Mouse (Mus musculus): ENCODE data around the gene Lrp6. TPM values are rescaled to one million over a fixed set of nuclear protein-coding genes. Genes with fewer than 3 reads are reported as not detected.

The Lrp6 gene
- total and polyA plus RNA-seq, 3 experiments: 18.5 to 75.2 (median 74.3) TPM

DNA sequence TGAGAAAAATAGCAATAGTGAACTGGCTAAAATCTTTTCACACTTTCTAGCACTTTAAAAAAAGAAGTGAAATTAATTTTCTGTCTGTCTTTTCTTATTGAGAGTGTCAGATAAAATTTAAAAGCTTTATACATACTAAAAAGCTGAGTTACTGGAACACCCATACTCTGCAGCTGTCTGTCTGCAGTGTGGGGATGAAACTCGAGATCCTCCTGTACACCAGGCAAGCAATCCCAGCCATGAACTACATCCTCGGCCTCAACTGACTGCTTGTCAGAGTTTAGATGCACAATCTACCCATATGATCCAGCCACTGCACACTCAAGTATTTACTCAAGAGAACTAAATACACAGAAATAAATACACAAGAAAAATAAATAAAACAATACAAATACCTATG, 24.4 kb downstream of the Lrp6 start:
- H3K27me3 ChIP-seq (ENCODE audit: insufficient read depth, low read length): no peaks in the 10 kb centered on the region
- no peak for ATAC-seq (ENCODE audit: extremely low read depth, insufficient number of reproducible peaks, low FRiP score, poor library complexity, severe bottlenecking)
- no peak for DNase-seq (ENCODE audit: low spot score)
- no peak for TF ChIP-seq CTCF (IDR thresholded peaks at IDR 0.05; ENCODE audit: low read depth, low read length)
- no peak for TF ChIP-seq TAL1 (conservative IDR thresholded peaks at IDR 0.05; ENCODE audit: low read depth, low read length)
- no peak for TF ChIP-seq POLR2AphosphoS5 (IDR thresholded peaks at IDR 0.05; ENCODE audit: insufficient replicate concordance, low read depth, low read length)
- no peak for TF ChIP-seq GATA2 (IDR thresholded peaks at IDR 0.05; ENCODE audit: borderline replicate concordance, low read depth, low read length)
- TF ChIP-seq GATA1 (IDR thresholded peaks at IDR 0.05; ENCODE audit: borderline replicate concordance, low read length): no peak
- peaks cover 65% of the 10 kb centered on the region for H3K4me1 ChIP-seq (ENCODE audit: insufficient read depth, low read depth, low read length)
- H3K4me3 ChIP-seq (ENCODE audit: low read depth, low read length): no peak overlapping the region
- H3K36me3 ChIP-seq (replicated peaks): peaks cover 19% of the 10 kb centered on the region
- H3K9me3 ChIP-seq (replicated peaks): peaks cover 2% of the 10 kb centered on the region; the same call in 1 of the 2 replicates

DNA sequence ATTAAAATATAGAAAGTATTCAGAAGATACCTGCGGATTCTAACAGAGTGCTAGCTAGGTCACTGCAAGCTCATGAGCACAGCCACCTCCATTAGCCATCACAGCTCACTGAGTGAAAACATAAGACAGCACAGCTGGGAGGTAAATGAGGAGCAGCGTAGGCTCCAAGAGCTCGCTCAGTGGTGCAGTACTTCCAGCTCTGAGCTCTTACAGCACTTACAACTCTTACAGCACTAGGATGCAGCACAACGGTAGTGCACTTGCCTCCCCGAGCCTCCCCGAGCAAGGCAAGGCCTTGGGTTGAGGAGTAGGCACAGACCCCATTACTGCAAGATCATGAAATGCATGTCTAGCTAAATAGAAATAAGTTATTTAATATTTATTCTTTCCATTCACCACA, 26.6 kb downstream of the Lrp6 start:
- ATAC-seq (ENCODE audit: extremely low read depth, insufficient number of reproducible peaks, low FRiP score, poor library complexity, severe bottlenecking) (no peak), DNase-seq (ENCODE audit: low spot score) (no peak)
- Histone ChIP-seq H3K27me3 (ENCODE audit: insufficient read depth, low read length) (no peaks in the 10 kb centered on the region), H3K4me3 (ENCODE audit: low read depth, low read length) (peak overlapping the region; percentile 61; the same call in 1 of the 2 replicates), H3K4me1 (ENCODE audit: insufficient read depth, low read depth, low read length) (peaks cover 62% of the 10 kb centered on the region), H3K36me3 (replicated peaks) (peaks cover 13% of the 10 kb centered on the region), H3K9me3 (replicated peaks) (peaks cover 2% of the 10 kb centered on the region; the same call in 1 of the 2 replicates)
- no peak for TF ChIP-seq GATA2 (IDR thresholded peaks at IDR 0.05; ENCODE audit: borderline replicate concordance, low read depth, low read length)
- no peak for TF ChIP-seq GATA1 (IDR thresholded peaks at IDR 0.05; ENCODE audit: borderline replicate concordance, low read length)
- TF ChIP-seq CTCF (IDR thresholded peaks at IDR 0.05; ENCODE audit: low read depth, low read length): no peak

DNA sequence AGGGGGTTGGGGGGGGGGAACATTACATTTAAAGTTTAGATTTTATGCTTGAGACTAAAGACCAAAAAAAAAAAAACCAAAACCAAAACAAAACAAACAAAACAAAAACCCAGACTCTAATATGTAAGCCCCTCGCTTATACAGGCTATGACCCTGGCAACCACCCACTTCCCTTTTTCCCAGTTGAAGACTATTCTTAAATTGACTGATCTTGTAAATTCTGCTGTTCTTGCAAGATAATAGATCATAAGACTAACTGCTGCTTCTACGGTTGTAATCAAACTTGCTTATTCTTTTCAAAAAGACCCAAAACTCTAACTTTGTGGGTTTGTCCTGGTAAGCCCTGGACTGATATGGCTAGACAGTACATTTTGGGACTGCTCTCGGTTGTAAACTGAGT, 27.3 kb downstream of the Lrp6 start:
- TF ChIP-seq GATA2 (IDR thresholded peaks at IDR 0.05; ENCODE audit: borderline replicate concordance, low read depth, low read length) (no peak), TAL1 (conservative IDR thresholded peaks at IDR 0.05; ENCODE audit: low read depth, low read length) (peak; percentile 29)
- Histone ChIP-seq H3K27me3 (ENCODE audit: insufficient read depth, low read length) (no peaks in the 10 kb centered on the region), H3K4me1 (ENCODE audit: insufficient read depth, low read depth, low read length) (peaks cover 63% of the 10 kb centered on the region), H3K4me3 (ENCODE audit: low read depth, low read length) (peak overlapping the region; percentile 64; the same call in 1 of the 2 replicates), H3K36me3 (replicated peaks) (peaks cover 16% of the 10 kb centered on the region), H3K9me3 (replicated peaks) (peaks cover 2% of the 10 kb centered on the region; the same call in 1 of the 2 replicates)
- DNase-seq (ENCODE audit: low spot score) (no peak), ATAC-seq (ENCODE audit: extremely low read depth, insufficient number of reproducible peaks, low FRiP score, poor library complexity, severe bottlenecking) (peak; percentile 69)

DNA sequence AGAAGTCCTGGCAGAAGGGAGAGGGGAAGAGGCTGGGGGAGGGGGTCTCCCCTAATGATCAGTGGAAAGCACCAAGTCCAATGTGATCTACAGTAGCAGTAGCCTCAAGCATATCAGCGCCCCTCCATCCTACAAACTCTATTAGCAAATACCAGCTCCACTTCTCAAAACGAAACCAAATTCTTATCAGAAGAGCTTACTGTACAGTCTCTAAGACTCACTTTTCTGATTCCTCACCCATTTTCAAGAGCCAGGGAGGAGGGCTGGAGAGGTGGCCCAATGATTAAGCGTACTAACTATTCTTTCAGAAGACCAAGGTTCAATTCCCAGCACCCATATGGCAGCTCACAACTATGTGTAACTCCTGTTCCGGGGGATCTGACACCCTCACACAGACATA, 28.0 kb downstream of the Lrp6 start:
- TF ChIP-seq GATA2 (IDR thresholded peaks at IDR 0.05; ENCODE audit: borderline replicate concordance, low read depth, low read length): no peak
- no peak for TF ChIP-seq POLR2AphosphoS5 (IDR thresholded peaks at IDR 0.05; ENCODE audit: insufficient replicate concordance, low read depth, low read length)
- TF ChIP-seq CTCF (IDR thresholded peaks at IDR 0.05; ENCODE audit: low read depth, low read length): no peak
- TF ChIP-seq TAL1 (conservative IDR thresholded peaks at IDR 0.05; ENCODE audit: low read depth, low read length): no peak
- TF ChIP-seq GATA1 (IDR thresholded peaks at IDR 0.05; ENCODE audit: borderline replicate concordance, low read length): no peak
- H3K36me3 ChIP-seq (replicated peaks): peaks cover 16% of the 10 kb centered on the region
- no peak for DNase-seq (ENCODE audit: low spot score)
- H3K27me3 ChIP-seq (ENCODE audit: insufficient read depth, low read length): no peaks in the 10 kb centered on the region
- peaks cover 59% of the 10 kb centered on the region for H3K4me1 ChIP-seq (ENCODE audit: insufficient read depth, low read depth, low read length)
- peak; percentile 43 for ATAC-seq (ENCODE audit: extremely low read depth, insufficient number of reproducible peaks, low FRiP score, poor library complexity, severe bottlenecking)
- H3K4me3 ChIP-seq (ENCODE audit: low read depth, low read length): peak overlapping the region; percentile 64
- peaks cover 2% of the 10 kb centered on the region; the same call in 1 of the 2 replicates for H3K9me3 ChIP-seq (replicated peaks)

DNA sequence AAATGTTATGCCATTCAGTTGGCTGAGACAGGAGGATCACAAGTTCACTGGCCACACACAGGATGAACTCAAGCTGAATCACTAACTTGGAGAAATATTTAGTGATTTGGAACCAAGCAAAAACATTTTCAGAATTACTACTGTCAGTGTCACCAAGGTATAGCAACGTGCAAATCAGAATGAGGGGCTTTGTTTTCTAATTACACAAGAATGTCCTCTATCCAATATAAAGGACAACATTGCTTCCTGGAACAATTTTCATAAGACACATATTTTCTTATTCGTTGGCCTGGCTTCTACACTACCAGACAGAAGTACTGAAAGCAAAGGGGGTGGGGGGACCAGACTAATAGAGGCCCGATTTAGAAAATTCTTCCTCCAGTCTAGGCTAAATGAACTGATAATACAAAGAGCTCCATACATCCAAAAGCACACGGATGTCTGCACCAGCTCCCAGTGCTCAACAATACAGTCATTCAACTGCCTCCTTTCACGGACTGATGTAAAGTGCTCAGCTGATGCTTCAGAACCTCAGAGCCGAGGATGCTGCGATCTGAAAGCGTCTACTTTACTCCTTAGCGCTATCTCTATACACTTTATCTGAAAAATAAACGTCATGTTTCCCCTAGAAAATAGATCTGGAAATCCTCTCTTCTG, 29.2 kb downstream of the Lrp6 start:
- no peak overlapping the region; the same call in 1 of the 2 replicates for H3K4me3 ChIP-seq (ENCODE audit: low read depth, low read length)
- peaks cover 16% of the 10 kb centered on the region for H3K36me3 ChIP-seq (replicated peaks)
- H3K4me1 ChIP-seq (ENCODE audit: insufficient read depth, low read depth, low read length): peaks cover 60% of the 10 kb centered on the region
- peaks cover 2% of the 10 kb centered on the region; the same call in 1 of the 2 replicates for H3K9me3 ChIP-seq (replicated peaks)
- no peak for TF ChIP-seq CTCF (IDR thresholded peaks at IDR 0.05; ENCODE audit: low read depth, low read length)
- no peak for TF ChIP-seq POLR2AphosphoS5 (IDR thresholded peaks at IDR 0.05; ENCODE audit: insufficient replicate concordance, low read depth, low read length)
- no peak for TF ChIP-seq GATA1 (IDR thresholded peaks at IDR 0.05; ENCODE audit: borderline replicate concordance, low read length)
- no peak for TF ChIP-seq TAL1 (conservative IDR thresholded peaks at IDR 0.05; ENCODE audit: low read depth, low read length)
- TF ChIP-seq GATA2 (IDR thresholded peaks at IDR 0.05; ENCODE audit: borderline replicate concordance, low read depth, low read length): no peak
- ATAC-seq (ENCODE audit: extremely low read depth, insufficient number of reproducible peaks, low FRiP score, poor library complexity, severe bottlenecking): no peak
- no peak for DNase-seq (ENCODE audit: low spot score)
- no peaks in the 10 kb centered on the region for H3K27me3 ChIP-seq (ENCODE audit: insufficient read depth, low read length)

DNA sequence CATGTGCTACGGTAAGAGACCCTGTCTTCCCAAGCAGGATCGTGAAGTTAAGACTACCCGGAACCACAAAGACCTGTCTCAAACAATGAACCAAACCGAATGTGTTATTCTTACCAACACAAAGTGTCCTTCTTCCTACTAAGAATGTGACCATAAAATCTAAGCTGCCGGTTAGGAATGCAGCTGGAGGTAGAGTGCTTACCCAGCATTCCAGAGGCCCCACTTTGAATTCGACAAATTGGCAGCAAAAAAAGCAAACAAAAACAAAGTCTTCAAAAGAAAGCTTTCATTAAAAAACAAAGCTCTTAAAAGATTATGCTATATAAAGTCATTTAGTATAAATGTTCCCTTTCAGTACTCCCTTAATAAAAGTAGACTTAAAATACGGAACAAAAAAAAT, 31.6 kb downstream of the Lrp6 start:
- no peaks in the 10 kb centered on the region for H3K27me3 ChIP-seq (ENCODE audit: insufficient read depth, low read length)
- H3K4me1 ChIP-seq (ENCODE audit: insufficient read depth, low read depth, low read length): peaks cover 67% of the 10 kb centered on the region
- no peak overlapping the region; the same call in 1 of the 2 replicates for H3K4me3 ChIP-seq (ENCODE audit: low read depth, low read length)
- DNase-seq (ENCODE audit: low spot score) (no peak), ATAC-seq (ENCODE audit: extremely low read depth, insufficient number of reproducible peaks, low FRiP score, poor library complexity, severe bottlenecking) (no peak)
- H3K9me3 ChIP-seq (replicated peaks): no peaks in the 10 kb centered on the region
- TF ChIP-seq CTCF (IDR thresholded peaks at IDR 0.05; ENCODE audit: low read depth, low read length) (no peak), POLR2AphosphoS5 (IDR thresholded peaks at IDR 0.05; ENCODE audit: insufficient replicate concordance, low read depth, low read length) (no peak), TAL1 (conservative IDR thresholded peaks at IDR 0.05; ENCODE audit: low read depth, low read length) (no peak), GATA1 (IDR thresholded peaks at IDR 0.05; ENCODE audit: borderline replicate concordance, low read length) (no peak)
- H3K36me3 ChIP-seq (replicated peaks): peaks cover 15% of the 10 kb centered on the region
